Mouse (Mus musculus) E14TG2a.4 (cell line): ENCODE data around the gene Ccdc106.

Source experiments
- CTCF ChIP-seq: conservative IDR thresholded peaks from 2 replicates; pipeline ENCODE4 v1.5.1; 2014; ENCODE audit warnings: low read length
- NANOG ChIP-seq: IDR thresholded peaks from 2 replicates; pipeline ENCODE4 v1.6.1; 2014; ENCODE audit warnings: borderline replicate concordance, low read length, mixed read lengths
- POU5F1 ChIP-seq: IDR thresholded peaks from 2 replicates; pipeline ENCODE4 v1.6.1; 2014; ENCODE audit warnings: low read length, borderline replicate concordance

- TF ChIP-seq CTCF (no peak), NANOG (no peak), POU5F1 (no peak)
Measured at GRCm38 (mm10) chr7:4996003-4996895, 24.1 kb upstream of the Ccdc106 start, which contains the start of gene Zfp579.
